Mouse (Mus musculus) embryo, embryonic 9.5 days (tissue): ENCODE results near the gene Dok3.
A peak's percentile ranks its signal among the peaks of the same experiment; 100 is the strongest.

Source experiments
- DNase-seq: peaks from one replicate; pipeline ENCODE4 v3.0.0-alpha.2; 2017; ENCODE audit errors: extremely low spot score

The Dok3 gene

GRCm38 (mm10) chr13:55507877-55508276 is 21.2 kb downstream of the Dok3 start:
- no peak for DNase-seq

- DNase-seq: no peak
These were observed 22.4 kb downstream of the Dok3 start for GRCm38 (mm10) chr13:55506697-55507096.

- no peak for DNase-seq
These were observed 23.3 kb downstream of the Dok3 start for GRCm38 (mm10) chr13:55505810-55506209.

- DNase-seq: no peak
These were observed 24.7 kb downstream of the Dok3 start for GRCm38 (mm10) chr13:55504390-55504789.

- no peak for DNase-seq
These were observed 26.7 kb downstream of the Dok3 start for GRCm38 (mm10) chr13:55502405-55502804.

- no peak for DNase-seq
These were observed 28.5 kb downstream of the Dok3 start for GRCm38 (mm10) chr13:55500575-55500974.

GRCm38 (mm10) chr13:55498906-55499305 is 30.2 kb downstream of the Dok3 start:
- DNase-seq: no peak

- no peak for DNase-seq
These were observed 32.4 kb downstream of the Dok3 start for GRCm38 (mm10) chr13:55496661-55497060.

GRCm38 (mm10) chr13:55495702-55496101 is 33.4 kb downstream of the Dok3 start:
- DNase-seq: no peak

- no peak for DNase-seq
These were observed 34.0 kb downstream of the Dok3 start for GRCm38 (mm10) chr13:55494883-55495621.

- no peak for DNase-seq
These were observed 34.8 kb downstream of the Dok3 start for GRCm38 (mm10) chr13:55494257-55494656.

GRCm38 (mm10) chr13:55487578-55488498 is 41.3 kb downstream of the Dok3 start, which contains the start of gene Dbn1:
Gene Dbn1 (minus strand): TSS chr13:55488111.
- DNase-seq: peak; percentile 86

GRCm38 (mm10) chr13:55486916-55487577 is 42.0 kb downstream of the Dok3 start:
- DNase-seq: peak; percentile 80

- DNase-seq: peak; percentile 33
These were observed 42.9 kb downstream of the Dok3 start for GRCm38 (mm10) chr13:55486029-55486794.

GRCm38 (mm10) chr13:55484520-55485088 is 44.5 kb downstream of the Dok3 start:
- no peak for DNase-seq

GRCm38 (mm10) chr13:55483593-55483992 is 45.5 kb downstream of the Dok3 start:
- DNase-seq: peak; percentile 57

GRCm38 (mm10) chr13:55483071-55483470 is 46.0 kb downstream of the Dok3 start:
- no peak for DNase-seq

- DNase-seq: no peak
These were observed 46.6 kb downstream of the Dok3 start for GRCm38 (mm10) chr13:55482542-55482941.

GRCm38 (mm10) chr13:55479929-55480328 is 49.2 kb downstream of the Dok3 start:
- DNase-seq: no peak

GRCm38 (mm10) chr13:55479008-55479407 is 50.1 kb downstream of the Dok3 start:
- no peak for DNase-seq

GRCm38 (mm10) chr13:55478036-55478435 is 51.1 kb downstream of the Dok3 start:
- peak; percentile 41 for DNase-seq
